Mouse (Mus musculus) embryonic facial prominence, embryonic 13.5 days (tissue): Measurements from ENCODE around the gene Fmn2. TPM values are rescaled to one million over a fixed set of nuclear protein-coding genes. Genes with fewer than 3 reads are reported as not detected.

Experiments
- ATAC-seq: fragments of 200-750 bp; cut with Nextera tagmentation; 2 replicates; pipeline ENCODE4 v1.8.0; 2017; ENCODE audit warnings: low read depth; ENCODE audit not compliant: insufficient number of reproducible peaks, insufficient read depth, low FRiP score, low TSS enrichment
- H3K27ac ChIP-seq: fragments of 300-500 bp; sonication (generic); 2 replicates; pipeline ENCODE4 v1.5.1; 2015; ENCODE audit warnings: moderate library complexity, mild to moderate bottlenecking, inconsistent platforms
- H3K27me3 ChIP-seq: fragments of 300-500 bp; sonication (generic); 2 replicates; pipeline ENCODE4 v1.6.1; 2015; ENCODE audit warnings: mild to moderate bottlenecking, inconsistent platforms
- H3K36me3 ChIP-seq: fragments of 300-500 bp; sonication (generic); 2 replicates; pipeline ENCODE4 v1.6.1; 2015; ENCODE audit warnings: mild to moderate bottlenecking, inconsistent platforms
- H3K4me1 ChIP-seq: fragments of 300-500 bp; sonication (generic); 2 replicates; pipeline ENCODE4 v1.6.1; 2015; ENCODE audit warnings: inconsistent platforms
- H3K4me2 ChIP-seq: fragments of 300-500 bp; sonication (generic); 2 replicates; pipeline ENCODE4 v1.6.1; 2015; ENCODE audit warnings: moderate library complexity, mild to moderate bottlenecking, inconsistent platforms
- H3K4me3 ChIP-seq: fragments of 300-500 bp; sonication (generic); 2 replicates; pipeline ENCODE4 v1.5.1; 2015; ENCODE audit warnings: mild to moderate bottlenecking, inconsistent platforms
- H3K9ac ChIP-seq: fragments of 300-500 bp; sonication (generic); 2 replicates; pipeline ENCODE4 v1.6.1; 2015; ENCODE audit warnings: mild to moderate bottlenecking, inconsistent platforms
- H3K9me3 ChIP-seq: fragments of 300-500 bp; sonication (generic); 2 replicates; pipeline ENCODE4 v1.6.1; 2016; ENCODE audit warnings: inconsistent platforms
- WGBS: fragments of 180-500 bp; shearing (Covaris S2); methylation state at CpG from one replicate; pipeline ENCODE4 v1.1.7; 2015; ENCODE audit warnings: mixed read lengths; 5-methylcytosine and 5-hydroxymethylcytosine counted together
- polyA plus RNA-seq: library from polyadenylated mRNA; unstranded; fragments of >200 nt; fragmentation: Nextera tagmentation; extraction: Ambion mirVana; gene quantifications from 2 replicates; pipeline ENCODE4 v1.2.1, GENCODE M21; 2015

Fmn2 gene
- polyA plus RNA-seq, 1 experiment from 2014 or later = 3.2 TPM

DNA sequence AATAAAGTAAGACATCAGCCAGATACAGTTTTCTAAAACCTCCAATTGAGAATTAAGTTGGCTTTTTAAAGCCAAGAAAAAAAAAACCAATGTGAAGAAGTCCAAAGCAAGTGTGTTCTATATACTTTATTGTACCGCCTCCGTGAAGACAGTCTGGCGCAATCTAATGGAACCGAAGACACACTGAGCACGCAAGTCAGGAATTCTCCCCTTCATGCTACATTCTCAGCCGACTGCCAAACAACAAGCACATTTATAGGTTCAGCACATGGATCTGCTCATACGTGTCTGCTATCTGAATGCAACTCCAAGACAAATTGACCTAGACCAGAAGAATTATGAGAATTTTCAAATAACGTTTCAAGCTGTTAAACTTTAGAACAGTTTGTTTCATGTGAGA is 169.2 kb downstream of the Fmn2 start:
- Histone ChIP-seq H3K36me3 (no peaks in the 10 kb centered on the region), H3K4me1 (peaks cover 7% of the 10 kb centered on the region; the same call in 1 of the 2 replicates), H3K9me3 (no peaks in the 10 kb centered on the region), H3K27me3 (peaks cover 20% of the 10 kb centered on the region; the same call in 1 of the 2 replicates), H3K4me2 (no peak overlapping the region), H3K27ac (no peak overlapping the region), H3K9ac (no peak overlapping the region), H3K4me3 (no peak overlapping the region)
- WGBS = 53% methylated on average over 8 of the region's 8 CpGs
- ATAC-seq = no peak

DNA sequence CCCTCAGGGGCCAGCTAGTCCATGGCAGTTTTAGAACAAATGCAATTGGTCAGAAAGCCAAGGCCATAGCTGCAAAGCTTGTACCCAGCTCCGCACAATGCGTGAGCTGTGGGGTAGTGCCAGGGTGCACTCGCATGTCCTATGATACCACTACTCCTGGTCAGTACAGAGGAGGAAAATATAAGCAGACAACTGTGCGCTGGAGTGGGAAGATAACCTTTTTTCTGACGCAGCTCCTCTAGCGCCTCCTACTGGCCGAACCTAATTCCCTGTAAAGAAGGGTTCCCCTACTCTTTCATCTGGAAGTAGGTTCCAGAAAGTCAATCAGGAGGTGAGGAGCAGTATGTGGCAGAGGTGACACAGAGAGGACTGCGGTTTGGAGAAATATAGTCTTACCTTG is 173.0 kb downstream of the Fmn2 start:
- 59% methylated on average over 8 of the region's 8 CpGs for WGBS
- Histone ChIP-seq H3K36me3 (no peaks in the 10 kb centered on the region), H3K4me1 (peaks cover 22% of the 10 kb centered on the region), H3K27me3 (peaks cover 11% of the 10 kb centered on the region; the same call in 1 of the 2 replicates), H3K4me3 (no peak overlapping the region), H3K4me2 (no peak overlapping the region), H3K9ac (no peak overlapping the region), H3K9me3 (no peaks in the 10 kb centered on the region), H3K27ac (peak overlapping the region; percentile 57; the same call in 1 of the 2 replicates)
- no peak for ATAC-seq

DNA sequence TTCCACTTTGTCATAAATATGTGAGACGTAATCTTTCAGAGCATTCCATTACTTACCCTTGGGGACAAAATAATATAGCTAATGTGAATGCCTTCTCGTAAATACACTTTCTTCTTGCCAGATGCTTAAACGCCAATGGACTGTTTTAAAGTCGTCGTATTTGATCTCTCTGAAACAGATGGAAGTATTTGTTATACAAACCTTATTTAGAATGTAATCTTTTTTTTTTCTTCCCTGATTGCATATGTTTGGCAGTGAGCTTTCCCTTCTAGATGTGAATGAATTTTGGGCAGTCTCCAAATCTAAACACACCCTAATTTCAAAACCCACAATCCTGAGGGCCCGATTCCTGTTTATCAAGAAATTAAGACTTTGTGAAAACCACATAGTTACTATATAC is 173.7 kb downstream of the Fmn2 start:
- 31% methylated on average over 6 of the region's 6 CpGs for WGBS
- H3K9me3 ChIP-seq = no peaks in the 10 kb centered on the region
- H3K9ac ChIP-seq = no peak overlapping the region
- ATAC-seq = no peak
- no peak overlapping the region for H3K4me2 ChIP-seq
- no peaks in the 10 kb centered on the region for H3K36me3 ChIP-seq
- peaks cover 22% of the 10 kb centered on the region for H3K4me1 ChIP-seq
- H3K27me3 ChIP-seq = peaks cover 14% of the 10 kb centered on the region; the same call in 1 of the 2 replicates
- H3K27ac ChIP-seq = no peak overlapping the region
- H3K4me3 ChIP-seq = no peak overlapping the region

DNA sequence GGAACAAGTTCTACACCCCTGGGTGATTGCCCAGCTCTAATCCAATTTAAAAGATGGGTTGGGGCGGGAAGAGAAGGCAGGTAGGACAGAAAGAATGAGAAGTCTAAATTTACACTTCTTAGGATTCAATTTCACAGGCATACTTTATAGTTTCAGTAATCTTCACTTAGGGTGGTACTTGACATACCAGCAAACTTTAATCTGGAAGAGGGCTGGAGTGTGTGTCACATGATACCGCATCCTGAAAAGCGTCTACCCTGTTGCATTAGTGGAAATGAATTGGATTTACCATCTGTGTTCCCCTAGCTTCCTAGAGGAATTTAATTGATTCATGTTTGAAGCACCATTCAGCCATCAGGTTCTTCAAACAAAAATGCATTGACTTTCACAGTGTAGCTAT is 174.6 kb downstream of the Fmn2 start:
- 41% methylated on average over 3 of the region's 3 CpGs for WGBS

DNA sequence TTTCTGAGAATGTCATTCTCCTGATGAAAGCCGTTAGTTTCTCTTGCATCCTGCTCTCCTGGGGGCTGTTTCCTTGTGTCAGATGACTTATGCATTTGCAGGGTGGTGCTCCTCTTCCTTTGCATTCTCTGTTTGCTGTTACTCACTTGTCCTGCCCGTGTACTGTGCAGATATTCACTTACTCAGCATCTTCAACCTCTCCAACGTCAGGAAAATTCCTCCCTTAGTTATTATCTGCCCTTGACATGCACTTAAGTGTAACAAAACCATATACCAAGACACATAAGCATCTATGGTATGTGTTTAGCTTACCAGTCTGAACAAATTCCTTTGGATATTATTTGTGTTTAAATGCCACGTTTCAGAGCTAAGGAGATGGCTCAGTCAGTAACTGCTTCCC is 175.6 kb downstream of the Fmn2 start:
- Histone ChIP-seq H3K27ac (peak overlapping the region; percentile 24; the same call in 1 of the 2 replicates), H3K4me3 (no peak overlapping the region), H3K36me3 (no peaks in the 10 kb centered on the region), H3K4me2 (no peak overlapping the region), H3K9me3 (no peaks in the 10 kb centered on the region), H3K27me3 (peaks cover 14% of the 10 kb centered on the region; the same call in 1 of the 2 replicates), H3K9ac (no peak overlapping the region), H3K4me1 (peaks cover 22% of the 10 kb centered on the region)
- no peak for ATAC-seq
- WGBS = 31% methylated on average over 4 of the region's 4 CpGs

More for the DNA sequence above, 174.6 kb downstream of the Fmn2 start:
- H3K9me3 ChIP-seq = no peaks in the 10 kb centered on the region
- no peak overlapping the region for H3K4me2 ChIP-seq
- H3K36me3 ChIP-seq = no peaks in the 10 kb centered on the region
- peaks cover 22% of the 10 kb centered on the region for H3K4me1 ChIP-seq
- no peak overlapping the region for H3K9ac ChIP-seq
- H3K27ac ChIP-seq = no peak overlapping the region
- H3K4me3 ChIP-seq = no peak overlapping the region
- ATAC-seq = no peak
- peaks cover 14% of the 10 kb centered on the region; the same call in 1 of the 2 replicates for H3K27me3 ChIP-seq

DNA sequence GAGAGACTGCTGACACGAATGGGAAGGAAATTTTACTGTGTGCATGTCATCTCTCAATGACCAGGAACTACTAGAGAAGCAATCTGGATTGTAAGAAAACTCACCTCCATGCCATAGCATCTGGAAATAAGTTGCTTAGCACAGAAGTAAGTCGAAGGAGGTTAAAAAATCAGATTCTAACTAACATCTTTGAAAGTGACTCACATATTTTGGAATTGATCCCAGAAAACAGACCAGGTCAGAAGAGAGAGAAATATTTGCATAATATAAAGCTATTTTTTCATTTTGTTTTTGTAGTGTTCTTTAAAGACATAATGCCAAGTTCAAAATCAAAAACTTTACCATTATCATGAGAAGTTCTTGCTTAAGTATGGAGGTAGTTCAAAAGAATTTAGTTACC is 187.7 kb downstream of the Fmn2 start:
- no peak for ATAC-seq
- Histone ChIP-seq H3K27me3 (no peaks in the 10 kb centered on the region), H3K36me3 (no peaks in the 10 kb centered on the region), H3K27ac (no peak overlapping the region), H3K9ac (no peak overlapping the region), H3K4me1 (no peaks in the 10 kb centered on the region), H3K4me3 (no peak overlapping the region), H3K9me3 (no peaks in the 10 kb centered on the region), H3K4me2 (no peak overlapping the region)
- WGBS = 75% methylated on average over 2 of the region's 2 CpGs

DNA sequence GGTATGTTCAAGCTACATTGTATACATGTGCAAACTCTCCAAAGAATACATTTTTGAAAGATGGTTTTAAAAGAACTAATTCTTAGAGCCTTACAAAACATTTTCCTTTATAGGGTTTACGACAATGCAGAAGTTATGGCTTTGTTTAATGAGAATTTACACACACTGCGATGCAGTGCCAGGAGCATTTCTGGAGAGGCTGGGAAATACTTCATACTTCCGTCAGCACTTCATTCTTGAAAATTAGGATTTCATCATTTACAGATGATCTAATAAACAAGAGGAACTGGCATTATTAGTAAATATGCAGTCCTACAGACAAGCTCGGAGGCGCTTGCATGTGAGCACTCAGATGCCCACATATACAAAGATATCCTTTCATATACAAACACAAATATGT is 199.2 kb downstream of the Fmn2 start:
- 90% methylated on average over 5 of the region's 5 CpGs for WGBS

DNA sequence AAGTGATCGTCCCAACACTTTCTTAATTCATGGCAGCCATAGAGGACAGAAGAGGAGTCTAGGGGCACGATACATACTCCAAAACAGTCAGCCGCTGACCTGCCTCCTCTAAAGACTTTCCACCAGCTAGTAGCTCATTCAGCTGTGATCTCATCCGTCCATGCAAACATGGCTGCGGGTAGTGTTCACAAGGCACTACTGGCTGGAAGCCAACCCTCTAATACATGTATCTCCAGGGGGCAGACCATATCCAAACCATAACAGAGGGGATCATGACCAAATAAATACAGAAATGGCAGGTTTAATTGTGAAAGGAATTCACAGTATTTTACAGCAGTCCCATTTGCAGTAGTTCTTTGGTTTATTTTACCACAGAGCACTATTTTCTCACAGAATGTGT is 200.2 kb downstream of the Fmn2 start:
- no peak overlapping the region for H3K9ac ChIP-seq
- ATAC-seq = no peak
- 61% methylated on average over 5 of the region's 5 CpGs for WGBS

More for the DNA sequence above, 199.2 kb downstream of the Fmn2 start:
- Histone ChIP-seq H3K4me3 (no peak overlapping the region), H3K9me3 (no peaks in the 10 kb centered on the region), H3K36me3 (no peaks in the 10 kb centered on the region), H3K9ac (no peak overlapping the region), H3K27me3 (no peaks in the 10 kb centered on the region), H3K4me2 (no peak overlapping the region), H3K4me1 (peaks cover 11% of the 10 kb centered on the region), H3K27ac (no peak overlapping the region)
- no peak for ATAC-seq

DNA sequence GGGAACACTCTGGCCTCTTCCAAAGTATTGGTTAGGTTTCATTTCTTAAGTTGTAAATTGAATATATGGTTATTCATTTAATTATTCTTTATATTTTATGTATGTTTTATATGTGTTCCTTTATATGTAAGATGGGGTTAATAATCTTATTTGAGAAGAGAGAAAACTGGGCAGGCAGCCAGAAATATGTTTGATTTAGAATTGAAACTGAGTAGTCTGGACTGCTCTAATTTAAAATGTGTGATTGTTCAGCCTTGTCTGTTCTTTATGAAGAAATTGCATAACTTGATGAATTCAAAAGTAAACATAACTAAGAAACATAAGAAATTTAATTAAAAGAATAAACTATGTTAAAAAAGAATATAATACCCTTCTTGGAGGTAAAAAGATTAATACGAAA is 202.3 kb downstream of the Fmn2 start:
- Histone ChIP-seq H3K27ac (no peak overlapping the region), H3K9me3 (no peaks in the 10 kb centered on the region), H3K4me1 (peaks cover 11% of the 10 kb centered on the region), H3K9ac (no peak overlapping the region), H3K36me3 (no peaks in the 10 kb centered on the region), H3K27me3 (no peaks in the 10 kb centered on the region), H3K4me3 (no peak overlapping the region), H3K4me2 (no peak overlapping the region)
- WGBS = 53% methylated on average over 1 of the region's 1 CpGs
- no peak for ATAC-seq

More for the DNA sequence above, 200.2 kb downstream of the Fmn2 start:
- Histone ChIP-seq H3K27me3 (no peaks in the 10 kb centered on the region), H3K36me3 (no peaks in the 10 kb centered on the region), H3K4me2 (no peak overlapping the region), H3K4me3 (no peak overlapping the region), H3K27ac (no peak overlapping the region), H3K4me1 (peaks cover 11% of the 10 kb centered on the region), H3K9me3 (no peaks in the 10 kb centered on the region)

DNA sequence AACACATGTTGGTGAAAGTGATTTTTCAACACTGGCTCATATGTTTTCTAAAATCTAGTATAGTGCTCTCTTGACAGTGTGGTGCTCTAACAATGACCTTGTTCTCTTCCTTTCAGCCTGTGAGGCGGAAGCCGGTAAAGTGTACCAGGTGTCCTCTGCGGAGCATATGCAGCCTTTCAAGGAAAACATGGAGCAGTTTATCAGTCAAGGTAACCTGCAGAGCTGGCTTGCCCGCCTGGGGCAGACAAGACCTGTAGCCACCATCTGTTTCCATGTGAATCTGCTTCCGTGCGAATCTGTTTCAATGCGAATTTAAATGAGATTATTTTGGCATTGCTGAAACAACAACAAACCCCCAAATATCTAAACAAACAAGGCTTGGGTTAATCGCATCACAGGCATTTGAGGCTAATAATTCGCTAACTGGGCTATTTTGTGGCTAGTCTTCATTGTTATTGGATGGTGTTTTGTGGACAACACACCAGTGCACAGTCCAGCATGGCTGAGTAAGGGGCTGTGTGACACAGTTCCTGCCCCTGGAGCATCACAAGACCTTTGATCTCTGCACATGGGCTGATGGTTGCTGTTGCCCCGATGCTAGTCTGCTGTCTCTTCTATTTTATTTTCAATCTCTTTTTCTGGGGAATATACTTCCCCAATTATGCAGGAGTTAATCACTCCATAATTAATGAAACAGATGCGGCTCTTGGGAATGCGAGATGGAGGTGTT is 218.3 kb downstream of the Fmn2 start:
- peaks cover 6% of the 10 kb centered on the region; the same call in 1 of the 2 replicates for H3K36me3 ChIP-seq
- H3K9me3 ChIP-seq = no peaks in the 10 kb centered on the region
- H3K27me3 ChIP-seq = no peaks in the 10 kb centered on the region
- H3K4me3 ChIP-seq = no peak overlapping the region
- WGBS = 82% methylated on average over 12 of the region's 12 CpGs
- no peak overlapping the region for H3K4me2 ChIP-seq
- H3K27ac ChIP-seq = no peak overlapping the region
- ATAC-seq = no peak
- no peak overlapping the region for H3K9ac ChIP-seq
- no peaks in the 10 kb centered on the region for H3K4me1 ChIP-seq

DNA sequence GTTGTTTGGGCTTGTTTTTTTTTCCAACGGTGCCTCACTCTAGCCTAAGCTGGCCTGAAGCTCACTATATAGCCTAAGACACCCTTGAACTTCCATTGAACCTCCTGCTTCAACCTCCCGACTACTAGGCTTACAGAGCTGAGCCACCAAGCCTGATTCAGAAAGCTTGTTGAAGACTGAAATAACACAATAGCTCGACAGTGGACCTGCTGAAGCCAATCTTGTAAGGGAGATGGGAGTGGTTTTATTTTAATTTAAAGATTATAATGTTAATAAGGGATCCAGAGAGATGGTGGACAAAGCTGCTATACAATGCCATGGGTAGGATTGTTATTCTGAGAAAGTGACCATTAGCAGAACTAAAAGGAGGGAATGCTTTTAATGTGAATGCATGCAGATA is 227.1 kb downstream of the Fmn2 start:
- Histone ChIP-seq H3K9ac (no peak overlapping the region), H3K36me3 (no peaks in the 10 kb centered on the region), H3K4me3 (no peak overlapping the region), H3K4me2 (no peak overlapping the region), H3K9me3 (no peaks in the 10 kb centered on the region), H3K27ac (no peak overlapping the region), H3K4me1 (no peaks in the 10 kb centered on the region), H3K27me3 (no peaks in the 10 kb centered on the region)
- WGBS = 79% methylated on average over 3 of the region's 3 CpGs
- no peak for ATAC-seq

DNA sequence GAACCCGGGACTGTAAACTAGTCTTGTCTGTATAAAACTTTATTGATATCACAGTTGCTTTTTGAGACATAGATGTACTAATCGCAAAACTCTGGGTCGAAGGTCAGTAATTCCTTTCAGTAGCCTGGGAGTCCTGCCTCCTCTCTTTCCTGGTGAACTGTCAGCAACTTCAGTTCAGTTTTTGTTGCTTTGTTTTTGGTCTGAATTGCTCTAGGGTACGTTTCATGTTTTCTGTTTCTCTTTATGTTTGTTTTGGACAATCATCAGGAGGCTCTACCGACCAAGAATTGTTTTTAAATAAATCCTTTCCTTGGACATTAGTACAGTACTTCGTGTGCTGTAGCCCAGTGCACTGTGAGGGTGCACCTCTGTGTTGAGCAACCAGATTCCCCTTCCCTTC is 231.1 kb downstream of the Fmn2 start:
- no peak overlapping the region for H3K4me2 ChIP-seq
- no peak overlapping the region for H3K27ac ChIP-seq
- H3K27me3 ChIP-seq = no peaks in the 10 kb centered on the region
- no peak overlapping the region for H3K9ac ChIP-seq
- H3K9me3 ChIP-seq = no peaks in the 10 kb centered on the region
- WGBS = 72% methylated on average over 6 of the region's 6 CpGs
- ATAC-seq = no peak
- no peaks in the 10 kb centered on the region for H3K36me3 ChIP-seq
- H3K4me3 ChIP-seq = no peak overlapping the region
- H3K4me1 ChIP-seq = no peaks in the 10 kb centered on the region
